Mouse (Mus musculus) neural tube, embryonic 10.5 days (tissue): ENCODE measurements around the gene Ccr2.
"Not testable (repeated sequence)": the region's sequence is repeated elsewhere in the genome, so short reads cannot be mapped to it uniquely, and the experiment has no call there.

ENCODE experiments used
- DNase-seq: peaks from one replicate; pipeline ENCODE4 v3.0.0-alpha.2; 2017; ENCODE audit warnings: low spot score; ENCODE audit errors: extremely low spot score

Ccr2 gene

GRCm38 (mm10) chr9:124113777-124114176 lies 12.0 kb downstream of the Ccr2 start:
- no peak for DNase-seq

- DNase-seq: no peak
Measured at GRCm38 (mm10) chr9:124118489-124118888, 16.7 kb downstream of the Ccr2 start.

GRCm38 (mm10) chr9:124121387-124122184 lies 19.8 kb downstream of the Ccr2 start, which contains the start of gene Ccr5:
Gene Ccr5, plus strand, starts transcription at chr9:124121543.
- DNase-seq: no peak

GRCm38 (mm10) chr9:124125576-124125975 lies 23.8 kb downstream of the Ccr2 start:
- no peak for DNase-seq

- DNase-seq: no peak
Measured at GRCm38 (mm10) chr9:124126373-124126772, 24.6 kb downstream of the Ccr2 start.

GRCm38 (mm10) chr9:124127412-124127811 lies 25.7 kb downstream of the Ccr2 start:
- no peak for DNase-seq

GRCm38 (mm10) chr9:124128379-124128778 lies 26.6 kb downstream of the Ccr2 start:
- DNase-seq: peak; percentile 28

- not testable (repeated sequence) for DNase-seq
Measured at GRCm38 (mm10) chr9:124132899-124133298, 31.1 kb downstream of the Ccr2 start.

- DNase-seq: not testable (repeated sequence)
Measured at GRCm38 (mm10) chr9:124134919-124135318, 33.2 kb downstream of the Ccr2 start.

GRCm38 (mm10) chr9:124137619-124138018 lies 35.9 kb downstream of the Ccr2 start:
- DNase-seq: no peak

GRCm38 (mm10) chr9:124138055-124138775 lies 36.5 kb downstream of the Ccr2 start:
- DNase-seq: no peak

GRCm38 (mm10) chr9:124143678-124144077 lies 41.9 kb downstream of the Ccr2 start:
- DNase-seq: no peak

- no peak for DNase-seq
Measured at GRCm38 (mm10) chr9:124146307-124146706, 44.6 kb downstream of the Ccr2 start.
